Mouse (Mus musculus): ENCODE results near the gene Rnf24.

DNA sequence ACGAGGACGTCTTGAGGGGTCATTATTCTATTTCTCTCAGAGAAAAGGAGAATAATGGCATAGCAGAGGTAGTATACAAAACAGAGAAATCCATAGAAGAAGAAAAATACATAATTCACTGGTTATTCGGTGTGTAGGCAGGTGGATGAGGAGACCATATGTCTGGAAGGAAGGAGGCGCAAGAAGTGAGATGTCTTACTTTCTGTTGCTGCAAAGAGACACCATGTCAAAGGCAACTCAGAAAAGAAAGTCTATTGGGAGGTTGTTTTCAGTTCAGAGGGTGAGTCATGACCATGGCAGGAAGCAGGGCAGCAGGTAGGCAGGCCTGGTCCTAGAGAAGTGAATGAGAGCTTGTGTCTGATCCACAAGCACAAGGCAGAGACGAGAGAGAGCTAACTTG is 26.2 kb upstream of the Rnf24 start:
- TF ChIP-seq CTCF (IDR thresholded peaks at IDR 0.05; ENCODE audit: low read depth, low read length) = no peak
- no peak for TF ChIP-seq POLR2A (IDR thresholded peaks at IDR 0.05; ENCODE audit: extremely low read depth, insufficient read depth, low read length)
